Mouse (Mus musculus): Measurements from ENCODE around the gene Prrx2. TPM values are rescaled to one million over a fixed set of nuclear protein-coding genes. Genes with fewer than 3 reads are reported as not detected.

The Prrx2 gene
- polyA plus RNA-seq, 1 experiment from 2014 or later: 15.9 TPM

DNA sequence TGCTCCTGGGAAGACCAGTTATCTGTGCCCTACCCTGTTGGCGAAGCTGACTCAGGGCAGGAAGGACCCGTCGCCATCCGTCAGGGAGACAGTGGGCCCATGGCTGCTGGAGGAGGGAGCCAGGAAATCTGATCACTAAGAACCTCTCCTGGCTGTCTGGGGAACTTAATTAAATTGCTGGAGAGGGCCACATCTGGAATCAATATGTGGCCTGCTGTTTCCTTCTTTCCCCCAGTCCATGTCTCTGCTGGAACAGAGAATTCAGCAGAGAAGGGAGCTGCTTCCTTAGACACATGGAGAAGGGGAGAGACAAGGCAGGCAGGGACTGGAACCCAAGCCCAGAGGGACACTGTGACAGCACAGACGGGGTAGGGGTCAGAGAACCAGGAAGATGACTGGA, 1.1 kb upstream of the Prrx2 start:
- Histone ChIP-seq H3K4me3 (ENCODE audit: low read depth, low read length) (no peak overlapping the region), H3K4me2 (no peak overlapping the region), H3K36me3 (ENCODE audit: insufficient read depth) (no peaks in the 10 kb centered on the region), H3K27me3 (ENCODE audit: insufficient read depth, low read length) (no peaks in the 10 kb centered on the region), H3K9me3 (ENCODE audit: low read depth, low read length) (no peaks in the 10 kb centered on the region), H3K27ac (ENCODE audit: low read depth) (no peak overlapping the region), H3K4me1 (ENCODE audit: insufficient read depth) (no peaks in the 10 kb centered on the region; the same call in 1 of the 2 replicates), H3K9ac (no peak overlapping the region)
- no peak for DNase-seq
- TF ChIP-seq CTCF (IDR thresholded peaks at IDR 0.05; ENCODE audit: low read depth): no peak
- WGBS: 38% methylated on average over 5 of the region's 5 CpGs
- no peak for ATAC-seq (ENCODE audit: insufficient read depth)

DNA sequence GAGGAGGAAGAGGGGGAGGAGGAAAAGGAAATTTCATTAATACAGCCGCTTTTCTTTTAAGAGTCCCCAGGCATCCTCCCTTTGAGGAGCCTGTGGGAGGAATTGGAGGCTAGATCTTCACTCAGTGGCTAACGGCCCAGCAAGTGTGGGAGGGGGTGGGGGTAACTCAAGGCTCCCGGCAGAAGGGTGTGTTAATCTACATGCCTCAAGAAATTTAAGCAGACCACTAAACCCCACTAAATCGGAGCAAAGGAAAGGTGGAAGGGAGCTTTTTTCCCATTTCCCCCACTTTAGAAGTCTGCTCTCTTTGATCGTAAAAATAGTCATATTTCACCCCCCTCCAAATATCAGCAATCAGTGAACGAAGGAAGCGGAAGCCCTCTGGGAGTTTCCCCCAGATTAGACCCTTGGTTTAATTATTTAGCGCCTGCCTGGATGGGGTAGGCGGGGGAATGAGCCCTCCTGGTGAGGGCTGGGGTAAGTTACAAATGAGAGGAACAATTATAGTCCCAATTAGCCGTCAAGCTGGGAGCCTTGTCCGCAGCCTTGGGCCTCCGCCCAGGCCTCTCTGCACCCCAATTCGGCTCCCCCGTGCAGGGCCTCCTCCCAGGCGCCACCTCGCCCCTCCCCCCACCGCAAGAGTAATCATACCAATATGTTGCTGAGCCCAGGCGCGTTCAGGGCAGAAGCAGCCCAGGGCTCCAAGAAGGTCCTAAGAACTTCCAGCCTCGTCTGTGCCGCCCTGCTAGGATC, 1.6 kb downstream of the Prrx2 start:
- Histone ChIP-seq H3K27ac (ENCODE audit: low read depth) (no peak overlapping the region), H3K9me3 (ENCODE audit: low read depth, low read length) (no peaks in the 10 kb centered on the region), H3K36me3 (ENCODE audit: insufficient read depth) (no peaks in the 10 kb centered on the region), H3K4me3 (ENCODE audit: low read depth, low read length) (no peak overlapping the region), H3K4me2 (peak overlapping the region; percentile 15; the same call in 1 of the 2 replicates), H3K9ac (no peak overlapping the region), H3K4me1 (ENCODE audit: insufficient read depth) (no peaks in the 10 kb centered on the region; the same call in 1 of the 2 replicates), H3K27me3 (ENCODE audit: insufficient read depth, low read length) (no peaks in the 10 kb centered on the region)
- TF ChIP-seq CTCF (IDR thresholded peaks at IDR 0.05; ENCODE audit: low read depth): no peak
- ATAC-seq (ENCODE audit: insufficient read depth) (no peak), DNase-seq (no peak)
- 20% methylated on average over 21 of the region's 21 CpGs for WGBS

DNA sequence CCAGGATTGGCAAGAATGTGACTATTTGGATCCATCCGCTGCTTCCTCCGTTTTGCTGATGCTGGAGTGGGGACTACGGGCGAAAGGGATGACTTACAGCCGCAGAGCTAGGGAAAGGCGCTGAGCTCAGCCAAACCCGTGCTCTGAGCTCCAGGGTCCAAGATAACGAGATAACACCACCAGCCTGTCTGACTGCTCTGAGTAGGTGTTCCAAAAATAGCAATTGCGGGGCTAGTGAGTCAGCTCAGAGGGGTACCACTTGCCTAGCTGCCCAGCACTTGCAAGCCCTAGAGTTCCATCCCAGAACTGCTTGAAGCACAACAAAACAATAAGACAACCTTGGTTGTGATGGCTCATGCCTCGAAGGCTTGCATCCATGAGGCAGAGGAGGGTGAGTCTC, 7.8 kb downstream of the Prrx2 start:
- no peak for TF ChIP-seq CTCF (IDR thresholded peaks at IDR 0.05; ENCODE audit: low read depth)
- no peak overlapping the region for H3K27ac ChIP-seq (ENCODE audit: low read depth)
- DNase-seq (no peak), ATAC-seq (ENCODE audit: insufficient read depth) (no peak)
- no peak overlapping the region for H3K4me2 ChIP-seq
- H3K4me3 ChIP-seq (ENCODE audit: low read depth, low read length): no peak overlapping the region
- H3K36me3 ChIP-seq (ENCODE audit: insufficient read depth): no peaks in the 10 kb centered on the region
- peaks cover 11% of the 10 kb centered on the region for H3K4me1 ChIP-seq (ENCODE audit: insufficient read depth)
- no peaks in the 10 kb centered on the region for H3K9me3 ChIP-seq (ENCODE audit: low read depth, low read length)
- peaks cover 32% of the 10 kb centered on the region for H3K27me3 ChIP-seq (ENCODE audit: insufficient read depth, low read length)
- no peak overlapping the region for H3K9ac ChIP-seq
- WGBS: 22% methylated on average over 10 of the region's 10 CpGs

DNA sequence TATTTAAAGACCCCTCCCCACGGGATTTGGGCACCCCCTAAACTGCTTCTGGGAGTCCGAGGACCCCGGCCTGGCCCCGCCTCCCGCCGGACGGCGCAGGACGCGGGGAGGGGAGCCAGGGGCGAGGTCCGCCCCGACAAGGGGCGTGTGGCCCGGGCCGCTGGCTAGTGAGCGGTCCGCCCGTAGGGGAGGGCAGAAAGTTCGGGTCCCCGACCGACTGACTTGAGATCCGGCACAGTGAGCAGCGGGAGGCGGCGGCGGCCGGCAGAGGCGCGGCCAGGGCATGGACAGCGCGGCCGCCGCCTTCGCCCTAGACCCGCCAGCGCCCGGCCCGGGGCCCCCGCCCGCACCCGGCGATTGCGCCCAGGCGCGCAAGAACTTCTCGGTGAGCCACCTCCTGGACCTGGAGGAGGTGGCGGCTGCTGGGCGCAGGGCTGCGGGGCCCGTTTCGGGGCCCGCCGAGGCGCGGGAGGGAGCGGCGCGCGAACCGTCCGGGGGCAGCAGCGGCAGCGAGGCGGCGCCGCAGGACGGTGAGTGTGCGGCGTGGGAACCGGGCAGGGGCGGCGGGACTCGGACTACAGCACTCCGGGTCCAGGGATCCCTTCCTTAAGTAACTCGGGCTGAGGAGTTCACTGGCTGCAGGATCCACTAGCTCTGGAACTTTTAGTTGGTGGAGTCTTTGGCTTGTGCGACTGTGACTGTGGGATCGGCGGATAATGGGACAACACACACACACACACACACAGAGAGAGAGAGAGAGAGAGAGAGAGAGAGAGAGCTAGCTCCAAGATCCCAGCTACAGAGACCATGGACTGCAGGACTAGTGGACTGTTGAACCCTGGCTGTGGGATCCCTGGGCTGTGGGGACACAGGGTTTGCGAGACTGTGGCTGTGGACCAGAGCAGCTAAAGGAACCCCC, 10.6 kb downstream of the Prrx2 start:
- peak overlapping the region; percentile 42; the same call in 1 of the 2 replicates for H3K27ac ChIP-seq (ENCODE audit: low read depth)

DNA sequence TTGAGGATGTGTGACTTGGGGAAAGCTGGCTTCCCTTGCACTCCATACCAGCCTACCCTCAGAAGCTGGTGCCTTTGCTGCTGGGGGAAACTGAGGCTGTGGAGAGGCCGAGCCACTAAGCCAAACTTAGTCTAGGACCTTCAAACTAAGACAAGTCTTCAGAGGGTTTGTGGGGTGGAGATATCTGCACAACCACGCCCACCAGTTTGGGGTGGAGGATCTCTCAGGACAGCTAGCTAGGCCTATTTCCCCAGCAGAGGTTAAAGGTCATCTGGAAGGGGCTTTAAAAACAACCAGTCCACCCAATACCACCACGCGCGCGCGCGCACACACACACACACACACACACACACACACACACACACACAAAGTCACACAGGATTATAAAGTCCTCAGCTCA, 11.5 kb downstream of the Prrx2 start:
- ATAC-seq (ENCODE audit: insufficient read depth): no peak
- Histone ChIP-seq H3K27me3 (ENCODE audit: insufficient read depth, low read length) (peaks cover 32% of the 10 kb centered on the region), H3K9ac (peak overlapping the region; percentile 71; the same call in 1 of the 2 replicates), H3K27ac (ENCODE audit: low read depth) (no peak overlapping the region), H3K9me3 (ENCODE audit: low read depth, low read length) (no peaks in the 10 kb centered on the region), H3K4me3 (ENCODE audit: low read depth, low read length) (peak overlapping the region; percentile 64), H3K4me1 (ENCODE audit: insufficient read depth) (peaks cover 16% of the 10 kb centered on the region), H3K4me2 (peak overlapping the region; percentile 83), H3K36me3 (ENCODE audit: insufficient read depth) (no peaks in the 10 kb centered on the region)
- no peak for TF ChIP-seq CTCF (IDR thresholded peaks at IDR 0.05; ENCODE audit: low read depth)
- WGBS: 28% methylated on average over 8 of the region's 8 CpGs
- DNase-seq: no peak

More for the DNA sequence above, 10.6 kb downstream of the Prrx2 start:
- Histone ChIP-seq H3K4me2 (peak overlapping the region; percentile 83), H3K36me3 (ENCODE audit: insufficient read depth) (no peaks in the 10 kb centered on the region), H3K9ac (peak overlapping the region; percentile 71), H3K4me3 (ENCODE audit: low read depth, low read length) (peak overlapping the region; percentile 64), H3K9me3 (ENCODE audit: low read depth, low read length) (no peaks in the 10 kb centered on the region), H3K4me1 (ENCODE audit: insufficient read depth) (peaks cover 13% of the 10 kb centered on the region), H3K27me3 (ENCODE audit: insufficient read depth, low read length) (peaks cover 32% of the 10 kb centered on the region)
- peak; percentile 55 for ATAC-seq (ENCODE audit: insufficient read depth)
- TF ChIP-seq CTCF (IDR thresholded peaks at IDR 0.05; ENCODE audit: low read depth): no peak
- DNase-seq: peak; percentile 64
- under 1% methylated on average over 75 of the region's 80 CpGs for WGBS

DNA sequence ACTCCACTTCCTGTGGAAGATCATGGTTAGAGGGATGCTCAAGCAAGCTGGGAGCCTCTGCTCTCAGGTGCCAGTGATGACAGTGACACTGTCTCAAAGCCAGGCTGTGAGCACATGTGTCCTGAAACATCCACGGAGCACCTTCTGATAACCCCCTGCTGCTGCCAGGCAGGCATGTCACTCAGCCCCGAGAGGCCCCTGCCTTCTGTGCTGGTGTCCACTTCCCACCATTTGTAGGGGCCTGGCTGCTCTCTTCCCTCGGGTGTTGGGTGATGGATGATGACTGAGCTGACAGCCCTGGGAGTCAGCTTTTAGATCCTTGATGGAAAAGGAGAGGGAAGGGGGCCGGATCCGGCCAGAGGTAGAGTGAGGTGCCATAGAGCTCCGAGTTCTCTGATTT, 12.0 kb downstream of the Prrx2 start:
- no peaks in the 10 kb centered on the region for H3K36me3 ChIP-seq (ENCODE audit: insufficient read depth)
- H3K4me1 ChIP-seq (ENCODE audit: insufficient read depth): peaks cover 16% of the 10 kb centered on the region
- H3K27me3 ChIP-seq (ENCODE audit: insufficient read depth, low read length): peaks cover 32% of the 10 kb centered on the region
- peak overlapping the region; percentile 83 for H3K4me2 ChIP-seq
- DNase-seq (peak; percentile 39), ATAC-seq (ENCODE audit: insufficient read depth) (no peak)
- no peaks in the 10 kb centered on the region for H3K9me3 ChIP-seq (ENCODE audit: low read depth, low read length)
- no peak overlapping the region; the same call in 1 of the 2 replicates for H3K27ac ChIP-seq (ENCODE audit: low read depth)
- H3K9ac ChIP-seq: no peak overlapping the region
- no peak for TF ChIP-seq CTCF (IDR thresholded peaks at IDR 0.05; ENCODE audit: low read depth)
- 5% methylated on average over 6 of the region's 6 CpGs for WGBS
- peak overlapping the region; percentile 64; the same call in 1 of the 2 replicates for H3K4me3 ChIP-seq (ENCODE audit: low read depth, low read length)

DNA sequence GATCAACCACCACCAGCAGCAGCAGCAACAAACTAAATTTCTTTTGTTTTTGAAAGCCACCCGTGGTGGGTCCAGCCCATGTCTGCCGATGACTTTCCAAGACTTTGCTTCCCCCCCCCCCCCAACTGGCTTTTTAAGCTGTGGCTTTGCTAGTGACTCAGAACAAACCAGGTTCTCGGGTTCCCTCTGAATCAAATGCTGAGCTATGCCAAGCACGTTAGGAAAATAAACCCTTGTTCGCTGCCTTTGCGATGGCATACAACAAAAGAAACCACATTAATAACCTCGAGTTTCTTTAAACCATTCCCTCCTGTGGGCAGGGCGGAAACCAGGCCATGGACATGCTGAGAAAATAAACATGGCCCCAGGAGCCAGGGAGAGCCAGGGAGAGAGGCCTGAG, 13.4 kb downstream of the Prrx2 start:
- TF ChIP-seq CTCF (IDR thresholded peaks at IDR 0.05; ENCODE audit: low read depth): no peak
- H3K36me3 ChIP-seq (ENCODE audit: insufficient read depth): no peaks in the 10 kb centered on the region
- no peak overlapping the region for H3K9ac ChIP-seq
- no peak overlapping the region for H3K27ac ChIP-seq (ENCODE audit: low read depth)
- no peaks in the 10 kb centered on the region for H3K9me3 ChIP-seq (ENCODE audit: low read depth, low read length)
- H3K4me2 ChIP-seq: no peak overlapping the region
- H3K27me3 ChIP-seq (ENCODE audit: insufficient read depth, low read length): peaks cover 32% of the 10 kb centered on the region
- H3K4me3 ChIP-seq (ENCODE audit: low read depth, low read length): no peak overlapping the region
- ATAC-seq (ENCODE audit: insufficient read depth) (no peak), DNase-seq (no peak)
- peaks cover 21% of the 10 kb centered on the region for H3K4me1 ChIP-seq (ENCODE audit: insufficient read depth)
- 45% methylated on average over 8 of the region's 8 CpGs for WGBS
